Mouse (Mus musculus) urinary bladder, postnatal 10 days (tissue): Measurements from ENCODE around the gene Dnase1l2.
"Not testable (repeated sequence)": the region's sequence is repeated elsewhere in the genome, so short reads cannot be mapped to it uniquely, and the experiment has no call there.

Experiments
- DNase-seq: peaks from one replicate; pipeline ENCODE4 v3.0.0; 2022; ENCODE audit warnings: low spot score

Gene Dnase1l2

GRCm38 (mm10) chr17:24472512-24472911 lies 29.6 kb upstream of the Dnase1l2 start:
- no peak for DNase-seq

DNA sequence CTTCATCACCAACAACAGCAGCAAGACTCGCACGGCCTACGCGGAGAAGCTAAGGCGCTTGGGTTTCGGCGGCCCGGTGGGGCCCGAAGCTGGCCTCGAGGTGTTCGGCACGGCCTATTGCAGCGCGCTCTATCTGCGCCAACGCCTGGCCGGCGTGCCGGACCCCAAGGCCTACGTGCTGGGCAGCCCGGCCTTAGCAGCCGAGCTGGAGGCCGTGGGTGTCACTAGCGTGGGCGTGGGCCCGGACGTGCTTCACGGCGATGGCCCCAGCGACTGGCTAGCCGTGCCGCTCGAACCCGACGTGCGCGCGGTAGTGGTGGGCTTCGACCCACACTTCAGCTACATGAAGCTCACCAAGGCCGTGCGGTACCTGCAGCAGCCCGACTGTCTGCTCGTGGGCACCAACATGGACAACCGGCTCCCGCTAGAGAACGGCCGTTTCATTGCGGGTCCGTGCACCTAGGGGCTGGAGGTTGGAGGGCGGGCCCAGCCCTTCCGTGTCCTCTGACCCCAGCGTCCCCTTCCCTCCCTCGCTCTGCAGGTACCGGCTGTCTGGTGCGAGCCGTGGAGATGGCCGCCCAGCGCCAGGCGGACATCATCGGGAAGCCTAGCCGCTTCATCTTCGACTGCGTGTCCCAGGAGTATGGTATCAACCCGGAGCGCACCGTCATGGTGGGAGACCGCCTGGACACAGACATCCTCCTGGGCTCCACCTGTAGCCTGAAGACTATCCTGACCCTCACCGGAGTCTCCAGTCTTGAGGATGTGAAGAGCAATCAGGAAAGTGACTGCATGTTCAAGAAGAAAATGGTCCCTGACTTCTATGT lies 28.0 kb upstream of the Dnase1l2 start:
- no peak for DNase-seq

DNA sequence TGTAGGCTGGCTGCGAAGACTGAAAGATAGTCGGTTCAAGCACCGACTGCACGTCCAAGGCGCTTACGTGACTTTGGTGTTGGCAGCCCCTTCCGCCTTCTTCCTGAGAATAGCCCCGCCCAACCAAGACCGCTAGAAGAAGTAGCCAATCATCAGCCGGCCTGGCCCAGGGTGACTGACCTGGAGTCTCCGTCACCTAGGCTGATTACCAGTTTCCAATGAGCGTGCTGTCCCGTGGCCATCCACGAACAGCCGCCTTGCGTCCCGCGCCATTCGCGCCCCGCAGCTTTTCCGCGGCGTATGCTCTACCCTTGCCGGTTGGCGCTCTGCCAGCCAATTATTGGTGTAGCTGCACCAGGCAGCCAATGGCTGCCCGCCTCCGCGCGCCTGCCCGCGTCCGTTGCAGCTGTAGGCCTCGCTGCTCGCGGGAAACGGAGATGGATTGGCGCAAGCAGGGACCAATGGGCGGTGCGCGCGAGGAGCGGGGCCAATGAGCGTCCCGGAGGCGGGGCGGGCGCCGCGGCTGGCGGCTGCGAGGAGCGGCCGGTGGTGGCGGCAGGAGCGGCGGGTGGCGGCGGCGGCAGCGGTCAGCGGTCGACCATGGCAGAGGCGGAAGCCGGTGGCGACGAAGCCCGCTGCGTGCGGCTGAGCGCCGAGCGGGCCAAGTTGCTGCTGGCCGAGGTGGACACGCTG lies 27.2 kb upstream of the Dnase1l2 start, which contains the start of the genes E4f1 and Pgp:
TSS of gene E4f1 (minus strand) at position 404 of the 693 bp plus-strand sequence.
TSS of gene Pgp (plus strand) at position 483 of the 693 bp plus-strand sequence.
- peak; percentile 94 for DNase-seq

- no peak for DNase-seq
Measured at GRCm38 (mm10) chr17:24469336-24469909, 26.5 kb upstream of the Dnase1l2 start.

GRCm38 (mm10) chr17:24468636-24469246 lies 25.8 kb upstream of the Dnase1l2 start:
- DNase-seq = no peak

DNA sequence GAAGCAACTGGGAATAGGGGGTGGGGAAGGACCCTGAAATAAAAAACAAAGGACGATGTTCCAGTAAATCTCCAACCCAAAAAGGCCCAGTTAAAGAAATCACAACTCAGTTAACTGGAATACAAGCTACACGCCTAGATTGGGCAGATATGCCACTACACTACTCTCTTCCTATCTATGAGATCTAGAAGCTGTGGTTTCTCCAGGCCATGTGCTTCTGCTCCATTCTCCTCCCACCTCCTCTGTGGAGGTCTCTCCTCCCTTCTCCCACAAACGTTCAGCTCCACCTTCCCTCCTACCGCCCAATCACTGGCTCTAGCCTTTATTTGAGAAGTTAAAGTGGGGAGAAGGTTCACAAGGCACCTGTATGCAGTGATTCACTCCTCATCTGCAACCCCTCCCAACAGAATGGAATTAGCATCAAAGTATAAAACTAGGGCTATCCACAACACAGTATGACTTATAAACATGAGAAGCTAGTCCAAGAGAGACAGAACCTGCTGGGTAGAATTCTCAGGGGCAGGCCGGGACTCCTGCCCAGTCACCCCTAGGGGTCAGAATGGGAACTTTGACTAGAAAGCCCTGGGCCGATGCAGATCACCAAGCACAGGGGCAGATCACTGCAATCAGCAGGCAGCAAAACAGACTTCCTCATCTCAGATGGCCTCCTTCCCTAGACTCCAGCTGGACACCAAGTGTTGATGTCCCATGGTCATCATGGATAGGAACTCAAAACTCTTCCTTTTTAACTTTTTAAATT lies 20.6 kb upstream of the Dnase1l2 start:
- no peak for DNase-seq

- no peak for DNase-seq
Measured at GRCm38 (mm10) chr17:24462932-24463331, 20.0 kb upstream of the Dnase1l2 start.

DNA sequence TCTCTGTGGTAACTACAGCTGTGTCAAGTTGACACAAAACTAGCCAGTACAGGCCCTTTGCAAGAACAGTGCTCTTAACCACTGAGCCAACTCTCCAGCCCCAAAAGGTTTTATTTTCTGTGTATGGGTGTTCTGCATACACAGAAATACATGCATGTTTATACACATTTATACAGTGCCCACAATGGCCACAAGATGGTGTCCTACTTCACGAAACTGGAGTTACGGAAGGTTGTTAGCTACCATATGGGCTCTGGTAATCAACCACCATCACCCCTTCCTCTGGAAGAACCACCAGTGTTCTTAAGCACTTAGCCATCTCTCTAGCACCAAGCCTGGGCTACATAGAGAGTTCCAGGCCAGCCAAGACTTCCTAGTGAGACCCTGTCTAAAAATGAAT lies 18.7 kb upstream of the Dnase1l2 start:
- DNase-seq = no peak

DNA sequence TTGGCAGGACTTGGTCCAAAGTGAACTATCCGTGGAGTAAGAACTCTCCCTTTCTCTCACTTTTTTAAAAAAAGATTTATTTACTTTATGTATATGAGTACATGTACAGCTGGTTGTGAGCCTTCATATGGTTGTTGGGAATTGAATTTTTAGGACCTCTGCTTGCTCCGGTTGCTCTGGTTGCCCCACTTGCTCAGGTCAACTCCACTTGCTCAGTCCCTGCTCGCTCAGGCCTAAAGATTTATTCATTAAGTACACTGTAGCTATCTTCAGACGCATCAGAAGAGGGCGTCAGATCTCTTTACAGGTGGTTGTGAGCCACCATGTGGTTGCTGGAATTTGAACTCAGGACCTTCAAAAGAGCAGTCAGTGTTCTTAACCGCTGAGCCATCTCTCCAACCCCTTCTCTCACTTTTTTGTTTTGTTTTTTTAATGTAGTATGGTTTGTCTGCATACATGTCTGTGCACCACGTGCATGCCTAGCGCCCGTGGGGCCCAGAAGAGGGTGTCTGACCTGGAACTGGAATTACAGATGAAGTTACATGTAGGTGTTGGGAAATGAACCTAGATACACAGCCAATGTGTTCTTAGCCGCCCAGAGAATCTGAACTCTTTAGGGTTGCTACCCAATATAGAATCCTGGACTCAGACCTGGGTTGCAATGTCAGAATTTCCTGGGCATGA lies 12.8 kb upstream of the Dnase1l2 start:
- DNase-seq = not testable (repeated sequence)

- DNase-seq = peak; percentile 98
Measured at GRCm38 (mm10) chr17:24454756-24455522, 12.0 kb upstream of the Dnase1l2 start.

DNA sequence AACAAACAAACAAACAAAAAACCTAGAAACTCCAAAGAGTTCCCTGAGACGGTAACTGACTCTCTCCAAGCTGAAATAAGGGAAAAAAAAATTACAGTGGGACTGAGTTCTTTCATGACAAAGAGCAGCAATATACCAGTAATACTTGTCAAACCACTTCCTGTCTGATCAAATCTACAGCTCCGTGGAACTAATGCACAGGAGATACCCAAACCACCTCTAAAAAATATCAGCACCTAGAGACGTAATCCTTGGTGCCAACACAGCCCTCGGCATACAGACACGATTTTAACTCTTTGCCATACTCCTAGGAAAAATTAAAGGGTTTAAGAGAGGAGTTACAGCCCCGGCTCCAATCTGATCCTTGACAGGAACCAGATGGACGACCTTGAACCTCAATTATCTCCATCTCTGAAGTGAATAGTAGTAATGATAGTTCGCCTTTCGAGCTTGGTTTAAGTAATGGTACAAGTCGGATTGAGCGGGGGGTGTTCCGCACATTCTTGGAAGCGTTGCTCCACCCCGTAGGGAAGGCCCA lies 11.4 kb upstream of the Dnase1l2 start:
- DNase-seq = no peak

GRCm38 (mm10) chr17:24453372-24453771 lies 10.5 kb upstream of the Dnase1l2 start:
- DNase-seq = no peak

- DNase-seq = no peak
Measured at GRCm38 (mm10) chr17:24451220-24451619, 8.3 kb upstream of the Dnase1l2 start.

- no peak for DNase-seq
Measured at GRCm38 (mm10) chr17:24449507-24449906, 6.6 kb upstream of the Dnase1l2 start.

DNA sequence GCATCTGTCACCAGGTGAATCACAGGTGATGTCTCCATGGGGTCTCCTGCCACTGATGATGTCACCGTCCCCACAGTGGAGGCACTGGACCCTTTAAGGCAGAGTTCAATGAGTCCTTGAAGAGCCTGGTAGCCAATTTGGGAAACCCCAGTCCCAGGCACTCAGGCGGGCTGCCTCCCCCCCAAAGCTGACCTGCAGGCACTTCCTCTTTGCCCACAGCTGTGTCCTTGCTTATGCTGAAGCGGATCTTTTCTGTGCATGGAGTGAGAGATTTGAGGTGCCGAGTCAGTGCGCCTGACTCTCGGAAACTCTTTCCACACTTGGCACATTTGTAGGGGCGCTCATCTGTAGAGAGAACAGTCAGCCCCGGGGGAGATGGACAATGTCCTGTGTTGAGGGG lies 3.7 kb upstream of the Dnase1l2 start:
- DNase-seq = no peak

DNA sequence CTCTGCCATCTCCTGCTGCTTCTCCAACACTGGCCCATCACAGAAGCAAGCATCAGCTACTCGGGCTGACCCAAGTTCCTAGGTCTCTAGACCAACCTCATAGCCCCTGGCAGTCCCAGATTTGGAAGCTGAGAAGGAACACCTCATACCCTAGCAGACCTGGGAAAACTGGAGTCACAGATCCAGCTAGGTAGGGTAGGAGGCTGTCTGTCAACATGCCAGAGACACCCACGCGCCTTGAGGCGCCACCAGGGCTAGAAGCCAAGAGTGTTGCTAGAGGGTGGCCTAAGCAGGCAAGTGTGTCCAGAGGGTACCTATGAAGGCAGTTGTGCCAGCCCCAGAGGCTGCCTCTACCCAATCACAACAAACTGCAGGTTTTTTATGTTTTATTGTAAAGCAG lies 504 bp upstream of the Dnase1l2 start:
- no peak for DNase-seq

GRCm38 (mm10) chr17:24442107-24442506 lies 798 bp downstream of the Dnase1l2 start:
- DNase-seq = no peak

- no peak for DNase-seq
Measured at GRCm38 (mm10) chr17:24441148-24441547, 1.8 kb downstream of the Dnase1l2 start.

DNA sequence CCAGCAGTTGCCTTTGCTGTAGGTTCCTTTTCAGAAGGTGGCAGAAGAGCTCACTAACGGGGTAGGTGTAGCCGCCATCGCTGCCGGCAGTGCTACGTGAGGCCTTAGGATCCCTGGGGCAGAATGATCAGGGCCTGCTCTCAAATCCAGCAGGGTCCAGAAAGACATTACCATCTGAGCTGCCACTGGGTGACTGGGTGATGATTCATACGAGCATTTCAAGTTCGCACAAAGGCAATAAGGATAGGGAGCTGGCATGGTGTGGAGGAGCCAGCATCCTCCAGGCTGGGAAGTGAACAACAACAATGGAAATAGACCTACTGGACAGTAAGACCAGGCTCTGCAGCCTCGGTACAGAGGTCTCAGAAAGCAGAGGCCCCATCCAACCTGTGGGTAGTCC lies 2.5 kb downstream of the Dnase1l2 start:
- DNase-seq = no peak

DNA sequence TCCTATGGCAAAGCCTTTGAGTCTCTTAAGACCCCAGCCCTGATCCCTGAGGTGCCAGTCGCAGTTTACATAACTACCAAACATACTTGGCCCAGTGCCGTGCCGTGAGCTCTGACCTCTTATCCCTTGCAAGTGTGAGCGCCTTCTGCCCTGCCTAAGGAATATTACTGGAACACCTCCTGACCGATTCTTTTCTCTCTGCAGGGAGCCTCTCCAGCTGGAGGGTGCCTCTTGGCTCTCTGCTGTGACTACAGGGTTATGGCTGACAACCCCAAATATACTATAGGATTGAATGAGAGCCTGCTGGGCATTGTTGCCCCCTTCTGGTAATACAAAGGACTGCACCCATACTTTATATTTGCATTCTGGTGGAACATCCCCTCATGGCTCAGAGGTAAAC lies 5.9 kb downstream of the Dnase1l2 start:
- DNase-seq = no peak
